Mouse (Mus musculus) cerebellum, adult 9-11 months (tissue): ENCODE data around the gene Btn2a2.

Experiments
- DNase-seq: peaks from one replicate; pipeline ENCODE4 v3.0.0; 2022

Gene Btn2a2

DNA sequence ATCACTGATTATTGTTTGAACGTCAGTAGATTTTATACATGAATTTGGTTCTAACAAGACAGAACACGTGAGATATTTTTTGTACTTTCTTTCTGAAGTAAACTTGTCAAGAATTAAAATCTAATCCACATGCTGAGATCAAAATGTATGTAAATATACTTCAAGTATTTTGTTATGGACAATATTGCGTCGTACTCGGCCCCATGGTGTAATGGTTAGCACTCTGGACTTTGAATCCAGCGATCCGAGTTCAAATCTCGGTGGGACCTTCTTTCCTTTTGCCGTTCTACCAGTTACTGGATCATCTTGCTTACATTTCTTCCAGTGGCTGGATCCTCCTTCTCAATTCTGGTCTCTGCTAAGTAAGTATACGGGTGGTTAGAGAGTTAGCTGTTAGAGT lies 30.8 kb upstream of the Btn2a2 start:
- DNase-seq: peak; percentile 77

DNA sequence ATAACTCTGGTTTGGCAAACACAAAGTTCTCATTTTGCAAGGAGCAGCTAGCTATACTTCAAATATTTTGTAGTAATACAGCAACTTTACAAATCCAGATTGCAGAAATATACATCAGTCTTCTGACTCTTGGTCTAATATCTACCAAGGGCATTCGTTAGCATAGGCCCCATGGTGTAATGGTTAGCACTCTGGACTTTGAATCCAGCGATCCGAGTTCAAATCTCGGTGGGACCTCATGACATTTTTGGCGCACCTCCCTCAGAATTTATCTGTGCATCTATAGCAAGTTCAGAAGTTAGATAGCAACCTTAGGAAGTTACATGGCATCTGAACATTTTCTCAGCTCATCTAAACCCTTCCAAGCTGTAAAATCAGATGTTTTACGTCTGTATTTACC lies 30.2 kb upstream of the Btn2a2 start:
- DNase-seq: peak; percentile 77

DNA sequence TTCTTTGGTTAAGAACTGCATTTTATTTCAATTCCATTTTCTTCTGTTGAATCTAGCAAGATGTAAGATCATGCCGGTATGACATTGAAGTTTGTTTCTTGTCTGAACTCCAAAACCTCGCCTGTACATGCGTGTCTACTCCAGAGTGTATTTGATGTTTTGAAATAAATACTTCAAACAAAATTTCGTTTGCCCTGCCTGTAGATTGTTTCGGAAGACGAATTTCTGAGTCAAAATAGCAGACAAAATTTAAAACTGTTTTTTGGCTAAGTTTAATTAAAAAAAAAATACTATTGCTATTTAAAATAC lies 29.6 kb upstream of the Btn2a2 start:
- no peak for DNase-seq

DNA sequence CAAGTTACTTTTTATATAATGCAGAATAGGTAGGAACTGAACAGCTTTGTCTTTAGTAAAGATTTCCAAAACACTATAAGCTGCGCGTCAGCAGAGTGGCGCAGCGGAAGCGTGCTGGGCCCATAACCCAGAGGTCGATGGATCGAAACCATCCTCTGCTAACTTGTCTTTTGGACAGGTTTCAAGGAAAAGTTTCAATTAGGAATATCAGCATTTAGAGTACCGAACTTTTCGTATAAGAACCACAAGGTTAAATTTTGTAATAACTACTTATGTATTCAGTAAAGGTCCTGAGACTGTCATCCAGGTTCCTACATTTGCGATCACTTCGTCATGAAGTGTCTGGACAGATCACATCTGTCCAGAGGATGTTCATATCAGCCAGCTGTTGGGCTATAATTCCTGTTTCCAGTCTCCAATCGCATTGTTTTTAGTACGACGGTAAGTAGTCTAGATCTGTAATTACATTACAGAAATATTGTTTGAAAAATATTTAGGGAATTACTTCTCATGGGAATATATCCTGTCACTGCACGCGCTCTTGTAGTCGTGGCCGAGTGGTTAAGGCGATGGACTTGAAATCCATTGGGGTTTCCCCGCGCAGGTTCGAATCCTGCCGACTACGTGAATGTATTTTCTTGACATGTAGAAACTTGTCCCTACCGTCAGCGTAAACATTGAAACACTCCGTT lies 29.1 kb upstream of the Btn2a2 start:
- DNase-seq: peak; percentile 85

DNA sequence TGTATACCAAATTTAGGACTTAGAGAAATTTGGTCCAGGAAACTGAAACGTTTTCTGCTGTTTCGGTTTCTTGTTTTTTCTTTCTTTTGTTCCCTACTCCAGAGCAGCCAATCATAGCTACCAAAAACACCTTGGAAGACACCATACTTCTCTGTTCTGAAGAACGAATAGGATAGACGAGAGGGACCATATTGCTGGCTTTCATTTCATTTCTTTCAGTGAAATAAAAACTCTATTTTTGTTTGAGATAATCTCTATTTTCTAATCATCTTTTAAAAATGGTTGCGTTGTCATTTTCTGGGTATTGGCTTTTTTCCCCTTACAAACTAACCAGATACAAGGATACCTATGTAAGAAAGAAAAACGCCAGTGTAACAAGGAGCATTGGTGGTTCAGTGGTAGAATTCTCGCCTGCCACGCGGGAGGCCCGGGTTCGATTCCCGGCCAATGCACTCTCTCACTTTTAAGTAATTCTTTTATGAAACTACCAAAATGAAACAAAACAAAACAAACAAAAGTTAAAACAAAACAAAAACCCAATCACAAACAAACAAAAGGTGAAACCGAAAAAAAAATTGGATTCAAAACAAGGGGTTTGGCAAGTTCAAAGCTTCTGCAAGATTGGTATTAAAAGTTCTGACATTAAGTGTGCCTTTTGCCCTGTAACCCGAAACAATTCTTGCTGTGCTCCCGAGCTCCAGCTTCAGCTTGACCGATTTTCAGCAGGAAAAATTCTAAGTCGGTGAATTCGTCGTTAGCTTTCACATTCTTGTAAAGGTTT lies 28.4 kb upstream of the Btn2a2 start:
- peak; percentile 60 for DNase-seq

DNA sequence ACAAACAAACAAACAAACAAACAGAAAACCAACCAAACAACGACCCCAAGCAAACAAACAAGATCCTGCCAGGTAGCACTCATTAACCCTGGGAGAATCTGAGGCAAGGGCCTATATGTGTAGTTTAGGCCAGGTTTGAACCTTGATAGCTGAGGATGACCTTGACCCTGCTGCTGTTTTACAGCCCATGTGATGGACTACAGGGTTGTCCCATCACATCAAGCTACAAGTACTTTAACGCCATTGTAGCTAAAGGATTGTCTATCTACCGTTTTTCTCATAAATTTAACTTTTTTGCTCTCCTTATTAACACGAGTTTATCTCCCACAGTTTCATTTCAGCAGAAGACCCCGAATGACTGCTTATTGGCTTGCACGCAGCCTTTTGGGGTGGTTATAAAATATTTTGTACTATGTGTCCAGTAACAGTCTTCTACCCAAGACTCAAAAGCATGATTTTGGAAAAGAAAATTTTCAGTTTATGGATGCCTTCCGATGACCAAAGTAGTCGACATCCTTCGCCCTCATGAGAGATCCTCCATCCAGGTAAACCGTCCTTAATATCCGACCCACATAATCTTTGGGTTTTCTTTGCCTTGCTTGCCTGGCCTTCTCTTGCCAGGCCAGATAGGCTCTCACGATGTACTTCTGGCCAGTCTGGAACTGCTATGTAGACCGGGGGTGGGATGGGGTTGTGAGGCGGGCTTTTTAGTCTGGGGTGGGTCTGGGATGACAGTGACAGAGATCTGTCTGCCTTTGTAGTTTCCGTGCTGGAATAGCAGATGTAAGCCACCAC lies 27.4 kb upstream of the Btn2a2 start:
- DNase-seq: no peak

DNA sequence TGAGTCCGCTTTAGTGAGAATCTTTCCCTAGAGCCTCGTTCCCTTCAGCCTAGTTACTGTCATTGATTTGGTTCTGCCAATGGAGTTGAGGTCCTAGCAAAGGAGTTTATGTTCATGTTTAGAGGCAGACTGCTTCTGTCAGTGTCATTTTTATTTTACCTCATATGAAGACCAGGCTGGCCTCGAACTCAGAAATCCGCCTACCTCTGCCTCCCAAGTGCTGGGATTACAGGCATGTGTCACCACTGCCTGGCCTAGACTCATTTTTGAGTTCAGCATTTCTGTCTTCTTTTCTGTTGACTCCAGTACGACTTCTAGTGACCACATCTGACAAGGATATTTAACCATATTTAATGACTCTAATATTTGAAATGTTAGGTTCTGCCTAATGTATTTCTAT lies 26.6 kb upstream of the Btn2a2 start:
- no peak for DNase-seq

DNA sequence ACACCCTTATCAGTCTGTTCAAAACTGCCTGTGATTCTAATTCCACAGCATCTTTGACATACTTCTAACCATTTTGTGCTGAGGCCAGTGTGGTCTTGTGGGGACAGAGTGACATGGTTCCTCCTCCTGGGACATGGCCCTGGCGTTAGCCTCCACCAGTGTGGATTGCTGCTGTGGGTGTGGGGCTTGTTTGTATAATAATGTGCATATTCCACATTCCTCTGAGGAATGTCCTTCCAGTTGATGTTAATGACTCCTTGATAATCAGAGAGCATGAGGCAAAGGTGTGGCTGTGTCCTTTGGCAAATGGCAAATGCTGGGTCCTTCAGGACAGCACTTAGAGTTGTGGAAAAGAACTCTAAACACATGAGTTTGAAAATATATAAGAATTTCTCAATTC lies 24.9 kb upstream of the Btn2a2 start:
- DNase-seq: no peak

DNA sequence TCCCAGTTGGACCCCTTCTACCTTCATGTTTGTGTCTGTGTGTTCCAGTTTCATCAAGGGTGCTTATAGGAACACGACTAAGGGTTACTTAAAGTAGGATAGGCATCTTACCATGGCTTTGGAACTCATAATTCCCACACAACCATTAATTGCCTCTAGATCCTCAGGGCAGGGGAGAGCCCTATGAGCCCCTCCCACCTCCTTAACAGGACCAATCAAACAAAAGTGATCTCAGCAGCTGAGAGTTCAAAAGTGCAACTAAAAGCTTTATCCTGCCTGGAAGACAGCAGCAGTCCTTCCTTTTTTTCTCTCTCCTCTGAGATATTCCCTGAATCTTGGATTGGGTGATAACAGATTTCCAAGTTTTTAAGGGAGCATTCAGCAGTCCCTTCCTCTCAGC lies 21.5 kb upstream of the Btn2a2 start:
- DNase-seq: no peak

DNA sequence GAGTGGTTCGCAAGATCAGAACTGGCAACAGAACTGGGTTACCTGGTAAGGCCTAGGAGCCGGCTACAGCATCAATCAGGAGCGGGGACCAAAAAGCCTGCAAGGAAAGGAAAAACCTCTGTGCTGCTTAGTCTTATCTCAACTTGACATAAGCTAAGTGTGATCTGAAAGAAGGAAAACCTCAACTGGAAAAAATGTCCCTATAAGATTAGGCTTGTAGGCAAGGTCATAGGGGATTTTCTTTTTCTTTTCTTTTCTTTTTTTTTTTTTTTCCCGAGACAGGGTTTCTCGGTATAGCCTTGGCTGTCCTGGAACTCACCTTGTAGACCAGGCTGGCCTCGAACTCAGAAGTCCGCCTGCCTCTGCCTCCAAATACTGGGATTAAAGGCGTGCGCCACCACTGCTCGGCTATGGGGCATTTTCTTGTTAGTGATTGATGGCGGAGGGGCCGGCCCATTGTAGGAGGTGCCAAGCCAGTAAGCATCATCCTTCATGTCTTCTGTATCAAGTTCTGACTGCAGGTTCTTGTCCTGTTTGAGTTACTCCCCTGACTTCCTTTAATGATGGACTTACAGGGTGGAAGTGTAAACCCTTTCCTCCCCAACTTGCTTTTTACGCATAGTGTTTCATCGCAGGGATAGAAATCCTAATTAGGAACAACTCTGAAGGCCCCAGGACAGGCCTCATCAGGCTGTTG lies 18.3 kb upstream of the Btn2a2 start:
- no peak for DNase-seq

DNA sequence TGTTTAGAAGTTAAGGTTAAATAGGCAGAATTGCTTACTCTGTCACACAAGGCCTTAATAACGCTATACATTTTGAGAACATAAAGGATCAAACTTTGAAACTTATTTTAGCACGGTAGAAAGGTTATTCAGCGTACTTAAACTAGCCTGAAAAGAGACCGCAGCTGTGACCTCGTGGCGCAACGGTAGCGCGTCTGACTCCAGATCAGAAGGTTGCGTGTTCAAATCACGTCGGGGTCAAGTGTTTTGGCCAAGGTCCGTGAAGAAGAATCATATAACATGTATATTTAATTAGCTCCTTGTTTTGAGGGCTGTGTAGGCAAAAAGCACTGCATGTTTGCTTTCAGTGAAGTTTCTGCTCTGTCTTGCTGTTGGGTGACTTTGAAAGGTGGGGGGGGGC lies 17.7 kb upstream of the Btn2a2 start:
- DNase-seq: no peak

DNA sequence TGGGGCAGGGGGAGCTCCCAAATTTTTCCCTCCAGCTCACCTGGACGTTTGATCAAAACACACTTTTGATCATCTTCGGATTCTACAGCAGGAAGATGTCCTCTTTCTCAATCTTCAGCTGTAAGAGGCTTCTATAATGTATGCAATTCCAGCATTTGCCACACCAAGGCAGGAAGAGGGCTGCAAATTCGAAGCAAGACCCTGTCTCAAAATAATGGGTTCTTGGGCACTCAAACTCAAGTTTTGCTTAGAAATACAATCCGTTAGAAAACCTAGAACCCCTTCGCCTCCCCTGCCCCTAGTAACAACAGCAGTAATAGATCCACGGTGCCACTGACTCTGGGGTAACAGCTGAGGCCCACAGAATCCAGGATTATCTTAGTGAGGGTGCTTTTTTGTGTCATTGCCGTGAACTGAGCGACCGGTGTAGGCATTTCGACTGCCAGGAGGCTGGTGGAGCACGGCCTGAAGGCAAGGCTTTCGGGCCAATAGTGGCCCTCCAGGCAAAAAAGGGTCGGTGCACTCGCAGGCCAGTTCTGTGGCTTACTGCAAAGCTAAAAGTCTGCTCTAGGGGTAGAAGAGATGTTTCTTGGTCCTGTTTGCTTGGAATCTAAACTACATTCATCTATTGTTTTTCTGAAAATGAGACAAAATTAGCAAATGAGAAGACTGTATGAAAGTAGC lies 17.1 kb upstream of the Btn2a2 start:
- no peak for DNase-seq

DNA sequence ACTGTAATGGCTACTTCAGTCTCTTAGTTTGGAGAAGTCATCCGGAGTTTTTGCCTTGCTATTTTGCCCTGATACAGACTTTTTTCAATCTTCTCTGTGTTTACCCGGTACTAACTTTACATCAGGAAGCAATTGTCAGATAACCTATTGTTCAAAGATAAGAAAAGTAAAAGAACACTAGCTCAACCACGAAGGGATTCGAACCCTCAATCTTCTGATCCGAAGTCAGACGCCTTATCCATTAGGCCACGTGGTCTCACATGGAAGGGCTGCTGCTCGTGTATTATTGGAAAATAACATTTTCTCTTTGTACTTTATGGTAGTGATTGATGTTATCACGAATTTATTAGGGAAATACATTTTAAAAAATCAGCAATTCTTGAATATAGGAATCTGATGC lies 15.1 kb upstream of the Btn2a2 start:
- no peak for DNase-seq

DNA sequence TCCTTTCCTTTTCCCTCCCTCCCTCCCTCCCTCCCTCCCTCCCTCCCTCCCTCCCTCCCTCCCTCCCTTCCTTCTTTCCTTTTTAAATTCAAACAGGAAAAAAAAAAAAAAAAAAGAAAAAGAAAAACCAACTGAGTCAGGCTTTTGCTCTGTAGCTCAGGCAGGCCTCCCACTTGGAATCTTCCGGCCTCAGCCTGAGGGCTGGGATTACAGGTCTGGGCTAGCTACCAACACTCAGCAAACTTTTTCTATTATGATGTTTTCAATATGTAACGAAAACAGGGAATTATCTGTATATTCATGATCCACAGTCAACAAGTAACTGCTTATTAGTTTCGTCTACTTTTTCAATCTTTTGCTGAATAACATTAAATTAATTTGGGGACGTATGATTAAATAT lies 14.3 kb upstream of the Btn2a2 start:
- no peak for DNase-seq

DNA sequence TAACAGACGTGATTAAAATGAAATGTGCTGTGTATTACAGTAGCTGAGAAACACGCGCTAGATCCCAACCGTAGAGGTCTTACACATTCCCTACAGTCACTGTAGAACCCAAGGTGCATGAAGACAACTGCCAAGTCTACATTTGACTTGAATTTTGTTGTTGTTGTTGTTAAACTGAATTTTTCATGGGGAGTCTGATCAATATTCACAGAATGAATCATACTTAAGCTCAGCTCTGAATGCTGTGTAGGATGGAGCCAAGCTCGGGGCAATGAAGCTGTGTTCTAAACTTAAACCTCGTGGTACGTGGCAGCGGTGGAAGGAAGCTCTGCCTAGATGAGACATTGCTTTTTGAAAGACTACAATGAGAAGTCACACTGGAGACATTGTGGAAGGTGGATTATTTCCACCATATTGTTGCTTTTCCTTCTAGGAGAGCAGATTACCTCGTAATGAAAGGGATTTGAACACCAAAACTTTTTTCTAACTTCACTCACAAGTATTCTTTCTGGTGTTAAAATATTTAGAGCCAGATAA lies 13.4 kb upstream of the Btn2a2 start:
- DNase-seq: no peak

DNA sequence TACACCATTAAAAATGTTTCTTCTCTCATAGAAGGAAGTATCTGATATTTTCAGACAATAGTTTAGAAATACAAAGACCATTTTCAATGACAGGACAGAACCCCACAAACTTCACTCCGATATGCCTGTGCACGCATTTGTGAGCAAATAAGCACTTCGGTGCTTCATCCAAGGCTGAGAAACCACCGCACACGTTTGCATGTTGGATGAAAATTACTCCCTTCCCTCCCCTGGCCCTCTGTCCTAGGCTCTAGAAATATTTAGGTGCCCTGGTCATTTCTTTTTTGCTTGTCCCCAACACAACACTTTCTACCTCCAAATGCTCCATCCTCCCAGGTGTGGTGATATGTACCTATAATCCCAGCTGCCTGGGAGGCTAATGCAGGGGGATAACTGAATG lies 12.9 kb upstream of the Btn2a2 start:
- DNase-seq: no peak

DNA sequence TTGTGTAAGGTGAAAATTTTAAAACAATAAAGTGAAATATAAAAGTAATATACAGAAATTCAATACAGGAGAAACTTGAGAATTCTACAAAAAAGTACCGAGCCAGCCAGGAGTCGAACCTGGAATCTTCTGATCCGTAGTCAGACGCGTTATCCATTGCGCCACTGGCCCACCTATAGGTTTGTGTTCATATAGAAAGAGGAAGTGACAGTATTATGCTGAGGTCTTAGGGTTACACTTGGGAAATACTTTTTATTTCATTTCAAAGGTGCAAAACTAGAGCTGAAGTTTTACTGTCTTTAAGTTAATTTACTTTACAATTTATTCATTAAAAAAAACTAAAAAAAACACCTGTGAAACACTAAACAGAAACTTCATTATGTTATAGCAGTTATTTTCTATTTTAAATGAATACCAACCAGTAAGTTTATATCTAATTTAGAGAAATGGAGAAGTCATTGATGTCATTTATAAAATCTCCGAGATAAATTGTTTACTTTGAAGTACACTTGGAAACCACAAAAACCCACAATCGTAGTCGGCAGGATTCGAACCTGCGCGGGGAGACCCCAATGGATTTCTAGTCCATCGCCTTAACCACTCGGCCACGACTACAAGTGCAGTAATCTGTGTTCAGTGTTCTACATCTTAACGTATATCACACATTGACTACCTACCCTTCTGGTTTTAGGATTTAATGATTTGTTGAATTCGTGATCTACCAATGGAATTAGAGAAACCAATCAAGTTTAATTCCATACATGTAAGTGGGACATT lies 12.0 kb upstream of the Btn2a2 start:
- DNase-seq: peak; percentile 22

DNA sequence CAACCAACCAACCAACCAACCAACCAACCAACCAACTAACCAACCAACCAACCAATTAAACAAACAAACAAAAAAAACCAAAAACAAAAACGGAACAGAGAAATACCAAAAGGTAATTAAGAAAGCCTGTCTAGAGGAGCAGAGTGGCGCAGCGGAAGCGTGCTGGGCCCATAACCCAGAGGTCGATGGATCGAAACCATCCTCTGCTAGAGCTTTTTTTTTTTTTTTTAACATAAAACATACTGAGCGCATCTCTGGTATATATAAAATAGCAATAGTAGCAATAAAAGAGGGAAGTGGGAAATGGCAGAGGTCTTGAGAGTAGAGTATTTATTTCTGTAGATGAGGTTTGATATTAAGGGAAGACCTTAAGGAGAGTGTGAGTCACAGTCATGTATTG lies 11.3 kb upstream of the Btn2a2 start:
- DNase-seq: no peak

DNA sequence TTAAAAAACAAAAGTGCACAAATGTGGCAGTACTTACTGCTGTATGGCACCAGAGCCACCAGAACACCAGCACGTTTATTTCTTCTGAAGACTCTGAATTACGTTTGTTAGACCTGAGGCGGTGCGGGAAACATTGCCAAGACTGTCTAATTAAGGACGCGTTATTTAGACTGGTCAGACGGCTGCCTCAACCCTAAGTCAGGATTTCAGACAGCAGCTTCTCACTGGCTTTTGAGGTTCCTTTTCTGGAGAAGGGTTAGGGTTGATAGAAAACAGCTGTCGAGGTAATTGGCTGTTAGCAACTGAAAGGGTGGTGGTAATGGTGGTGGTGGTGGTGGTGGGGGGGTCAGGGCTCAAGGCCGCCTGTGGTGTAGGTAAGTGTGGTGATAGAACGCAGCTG lies 10.0 kb upstream of the Btn2a2 start:
- no peak for DNase-seq

DNA sequence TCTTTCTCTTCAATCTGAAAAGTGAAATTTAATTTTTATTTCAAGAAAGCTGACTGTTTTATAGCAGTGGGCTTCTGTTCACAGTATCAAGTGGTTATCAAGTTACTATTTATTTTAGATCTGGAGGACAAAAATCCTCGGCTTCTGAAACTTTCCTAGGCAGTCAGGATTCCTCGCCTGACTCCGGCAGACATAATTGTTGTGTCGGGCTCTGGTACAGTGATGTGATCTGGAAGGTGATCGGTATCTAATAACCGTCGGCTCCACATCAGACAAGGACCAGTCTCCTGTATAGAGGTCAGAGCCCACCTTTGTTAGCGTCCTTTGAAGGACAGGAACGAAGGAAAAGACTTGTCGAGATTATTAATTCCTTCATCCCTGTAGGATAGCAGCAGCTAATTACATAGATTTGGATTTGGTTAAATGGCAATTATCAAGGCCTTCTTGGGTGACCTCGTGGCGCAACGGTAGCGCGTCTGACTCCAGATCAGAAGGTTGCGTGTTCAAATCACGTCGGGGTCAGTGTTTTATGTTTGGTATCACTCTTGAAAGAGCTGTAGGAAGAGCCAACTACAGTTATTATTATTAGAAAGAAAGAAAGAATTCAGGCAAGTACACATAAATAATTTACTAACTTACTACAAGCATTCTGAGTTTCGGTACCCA lies 9.1 kb upstream of the Btn2a2 start:
- no peak for DNase-seq

DNA sequence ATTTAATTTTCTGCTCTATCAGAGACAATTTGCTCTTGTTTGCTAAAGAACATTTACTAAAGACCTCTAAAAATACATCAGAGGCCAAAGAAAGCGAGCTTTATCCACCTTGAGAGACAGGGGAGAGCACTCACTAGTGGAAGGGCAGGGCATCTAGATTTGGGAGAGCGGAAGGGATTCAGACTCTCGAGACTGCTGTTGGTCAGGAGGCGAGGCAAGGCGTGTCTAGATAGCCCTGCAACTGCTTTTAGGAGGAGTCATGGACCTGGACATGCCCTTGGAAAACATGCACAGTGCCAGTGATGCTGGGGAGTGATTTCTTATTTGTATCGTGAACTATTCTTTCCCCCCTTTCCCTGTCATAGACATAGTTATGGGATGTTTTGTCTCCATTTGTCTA lies 6.9 kb upstream of the Btn2a2 start:
- DNase-seq: no peak
